Mouse (Mus musculus): Measurements from ENCODE around the gene Eno4.

Eno4 gene

GRCm38 (mm10) chr19:58974126-58974525 lies 30.9 kb downstream of the Eno4 start:
- DNase-seq (ENCODE audit: low read depth, low spot score) = no peak

DNA sequence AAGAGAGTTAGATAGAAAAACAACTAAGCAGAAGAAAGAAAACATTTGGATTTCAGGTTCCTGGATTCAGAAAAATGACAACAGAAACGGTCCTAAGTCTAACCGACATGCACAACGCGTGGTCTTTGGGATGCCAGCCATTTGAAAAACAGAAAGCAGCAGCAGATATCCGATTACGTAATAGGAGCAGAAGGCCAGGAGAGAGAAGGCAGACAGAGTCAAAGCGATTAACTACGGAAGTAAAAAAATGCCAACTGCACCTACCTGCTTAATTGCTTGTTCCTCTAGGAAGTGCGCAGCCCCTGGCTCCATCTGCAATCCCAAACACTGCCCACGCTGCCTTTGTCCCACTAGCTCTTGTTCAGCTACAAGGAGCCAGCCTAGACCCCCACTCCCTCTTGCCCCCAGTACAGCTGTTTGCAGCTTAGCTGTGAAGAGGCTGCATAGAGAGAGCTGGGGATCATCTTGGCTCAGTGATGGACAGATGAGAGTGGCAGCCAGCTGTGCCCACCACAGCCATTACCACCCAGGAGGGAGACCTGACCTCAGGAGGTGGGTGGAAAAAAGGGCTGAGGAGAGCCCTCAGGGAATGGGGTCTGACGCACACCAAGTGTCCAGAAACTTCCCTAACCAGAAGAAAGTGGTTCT lies 32.1 kb downstream of the Eno4 start:
- no peak for DNase-seq (ENCODE audit: low read depth, low spot score)

GRCm38 (mm10) chr19:58978401-58979171 lies 35.4 kb downstream of the Eno4 start:
- DNase-seq (ENCODE audit: low read depth, low spot score) = no peak

DNA sequence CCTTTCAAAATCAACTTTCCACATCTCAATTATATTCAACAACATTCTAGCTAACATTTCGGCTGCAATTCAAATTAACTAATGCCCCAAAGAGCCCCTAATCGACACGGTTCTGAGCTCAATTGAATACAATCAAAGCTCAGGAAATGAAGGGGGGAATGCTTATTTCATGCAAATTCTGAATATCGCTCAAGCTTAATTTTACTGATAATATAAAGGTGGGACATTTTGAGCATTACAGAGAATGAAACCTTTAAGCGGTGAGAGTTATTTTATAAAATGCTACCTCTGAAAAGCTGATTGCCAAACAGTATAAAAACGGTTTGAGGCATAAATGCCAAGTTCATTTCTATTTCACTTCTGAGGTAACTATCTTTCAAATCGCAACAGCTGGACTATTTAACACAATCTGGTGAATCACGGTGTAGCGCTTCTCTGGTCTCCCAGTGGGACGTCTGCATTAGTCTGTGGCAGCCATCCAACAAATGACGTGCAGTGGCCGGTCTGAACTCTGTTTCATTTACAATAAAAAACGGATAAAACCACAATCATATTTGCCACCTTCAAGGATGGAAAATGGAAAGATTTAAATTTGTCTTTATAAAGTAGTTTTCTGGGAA lies 36.3 kb downstream of the Eno4 start:
- no peak for DNase-seq (ENCODE audit: low read depth, low spot score)

- no peak for DNase-seq (ENCODE audit: low read depth, low spot score)
Observed at GRCm38 (mm10) chr19:58980056-58980440, 36.8 kb downstream of the Eno4 start.

- no peak for DNase-seq (ENCODE audit: low read depth, low spot score)
Observed at GRCm38 (mm10) chr19:58981571-58981970, 38.3 kb downstream of the Eno4 start.

DNA sequence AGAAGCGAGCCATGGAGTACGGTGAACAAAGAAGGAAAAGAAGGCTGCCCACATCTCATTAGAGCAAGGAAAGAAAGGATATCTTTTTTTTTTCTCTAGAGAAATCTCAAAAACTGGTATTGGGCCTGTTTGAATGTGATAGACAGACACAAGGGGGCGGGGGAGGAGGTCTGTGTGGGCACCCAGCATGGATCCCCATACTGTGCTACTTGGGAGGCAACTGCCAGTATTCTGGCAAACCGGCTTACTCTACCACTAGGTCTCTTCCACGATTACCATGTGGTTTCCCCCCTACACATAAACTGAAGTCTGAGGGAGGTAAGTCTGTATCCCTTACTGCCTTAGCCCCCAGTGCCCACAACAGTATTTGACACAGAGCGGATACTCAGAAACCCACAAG lies 59.6 kb downstream of the Eno4 start:
- DNase-seq (ENCODE audit: low read depth, low spot score) = no peak

DNA sequence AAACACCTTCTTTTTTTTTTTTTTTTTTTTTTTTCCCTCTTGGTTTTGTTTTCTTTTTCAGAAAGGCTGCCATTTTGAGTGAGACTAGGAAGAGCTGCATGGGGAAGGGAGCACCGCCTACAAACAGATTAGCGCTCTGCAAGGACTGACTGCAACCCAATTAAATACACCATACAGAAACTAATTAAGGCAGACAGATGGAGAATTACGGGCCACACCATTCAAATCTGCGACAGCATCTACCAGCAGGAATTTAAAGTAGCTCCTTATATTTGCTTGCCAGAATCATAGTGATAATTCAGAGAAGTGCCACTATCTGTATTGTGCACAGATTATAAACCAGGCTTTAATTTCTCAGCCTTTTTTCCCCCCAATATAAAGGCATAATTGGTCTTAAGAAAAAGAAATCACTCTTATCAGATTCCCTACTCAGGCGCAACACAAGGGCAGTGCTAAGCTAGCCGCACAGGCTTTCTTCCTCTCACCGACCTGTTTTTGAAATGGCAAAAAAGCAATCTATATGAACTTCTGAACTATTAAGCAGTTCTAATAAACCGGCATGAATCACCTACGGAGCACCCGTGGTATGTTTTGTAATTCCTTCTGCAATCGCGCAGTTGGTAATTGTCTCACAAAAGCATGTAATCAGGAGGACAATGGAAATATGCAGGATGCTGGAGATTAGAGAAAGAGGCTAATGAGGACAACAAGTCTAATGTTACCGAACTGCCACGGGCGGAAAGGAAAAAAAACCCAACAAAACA lies 63.5 kb downstream of the Eno4 start:
- no peak for DNase-seq (ENCODE audit: low read depth, low spot score)

DNA sequence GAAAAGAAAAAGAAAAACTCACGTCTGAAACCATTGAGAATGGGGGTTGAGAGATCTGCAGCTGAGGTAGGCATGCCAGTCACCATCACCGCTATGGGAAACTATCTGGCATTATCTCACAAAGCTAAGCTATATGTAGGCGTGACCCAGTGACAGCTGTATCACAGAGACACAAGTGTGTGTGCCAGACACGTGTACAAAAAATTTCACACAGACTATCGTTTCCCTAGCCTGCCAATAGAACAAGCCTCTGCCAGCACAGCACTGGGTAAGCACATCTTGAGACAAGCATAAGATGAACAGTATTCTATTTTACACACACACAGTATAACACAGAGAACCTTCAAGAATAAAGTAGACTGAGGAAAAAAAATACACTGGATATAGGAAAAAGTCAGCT lies 67.6 kb downstream of the Eno4 start:
- no peak for DNase-seq (ENCODE audit: low read depth, low spot score)
